Mouse (Mus musculus): ENCODE results near the gene Nup54. TPM values are rescaled to one million over a fixed set of nuclear protein-coding genes. Genes with fewer than 3 reads are reported as not detected.

Gene Nup54
- total RNA-seq, 2 experiments from 2014 or later, result 8.1 to 8.2 TPM

DNA sequence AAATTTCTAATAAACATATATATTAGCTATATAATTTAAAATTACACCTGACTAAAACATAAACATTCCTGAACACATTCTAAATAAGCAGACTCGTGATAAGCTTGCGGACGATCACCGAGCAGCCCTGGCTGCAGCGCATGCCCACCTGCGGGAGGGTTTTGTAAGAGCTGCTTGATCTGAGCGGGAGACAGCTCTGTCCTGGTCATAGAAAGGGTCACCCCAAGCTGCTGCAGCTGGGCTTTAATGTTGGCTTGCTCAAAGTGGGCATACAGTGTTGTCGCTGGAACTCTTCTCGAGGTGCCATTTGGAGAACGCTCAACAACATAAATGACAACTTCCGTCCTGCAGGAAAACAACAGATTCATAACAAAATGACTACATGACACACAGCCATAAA is 10.9 kb downstream of the Nup54 start:
- DNase-seq, result no peak
- intact Hi-C loops (cut with DNase I), result no loop called here

GRCm38 (mm10) chr5:92413982-92414375 is 21.0 kb downstream of the Nup54 start:
- intact Hi-C loops (cut with DNase I), result no loop called here
- DNase-seq, result no peak

DNA sequence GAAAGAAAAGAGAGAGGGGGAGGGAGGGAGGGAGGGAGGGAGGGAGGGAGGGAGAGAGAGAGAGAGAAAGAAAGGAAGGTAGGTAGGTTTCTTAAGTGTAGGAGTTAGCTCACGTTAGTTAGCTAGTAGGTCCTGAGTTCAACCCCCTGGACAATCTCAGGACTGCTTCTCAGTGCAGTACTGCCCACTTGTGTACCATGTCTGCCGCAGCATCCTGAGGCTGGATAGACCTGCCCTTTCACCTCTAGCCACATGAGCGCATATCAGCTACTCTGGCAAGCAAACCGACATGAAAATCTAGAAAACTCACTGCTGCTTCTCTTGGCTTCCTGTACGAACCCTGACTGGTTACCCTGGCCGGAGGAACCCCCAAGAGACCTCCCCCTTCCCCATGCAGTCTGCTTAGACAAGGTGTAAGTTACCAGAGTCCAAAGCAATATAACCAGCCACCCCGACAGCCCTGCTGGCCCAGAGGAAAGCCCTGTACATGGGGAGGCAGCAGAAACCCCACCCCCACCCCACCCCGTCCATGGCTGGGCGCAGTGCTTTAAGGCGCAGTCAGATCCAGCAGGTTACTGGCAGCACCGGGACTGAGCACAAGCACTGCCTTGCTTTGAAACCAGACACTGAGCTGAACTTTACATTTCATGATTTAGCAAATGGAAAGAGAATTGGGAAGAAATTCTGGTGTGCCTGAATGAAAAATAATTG is 21.6 kb downstream of the Nup54 start:
- DNase-seq, result no peak
- intact Hi-C loops (cut with DNase I), result no loop called here

DNA sequence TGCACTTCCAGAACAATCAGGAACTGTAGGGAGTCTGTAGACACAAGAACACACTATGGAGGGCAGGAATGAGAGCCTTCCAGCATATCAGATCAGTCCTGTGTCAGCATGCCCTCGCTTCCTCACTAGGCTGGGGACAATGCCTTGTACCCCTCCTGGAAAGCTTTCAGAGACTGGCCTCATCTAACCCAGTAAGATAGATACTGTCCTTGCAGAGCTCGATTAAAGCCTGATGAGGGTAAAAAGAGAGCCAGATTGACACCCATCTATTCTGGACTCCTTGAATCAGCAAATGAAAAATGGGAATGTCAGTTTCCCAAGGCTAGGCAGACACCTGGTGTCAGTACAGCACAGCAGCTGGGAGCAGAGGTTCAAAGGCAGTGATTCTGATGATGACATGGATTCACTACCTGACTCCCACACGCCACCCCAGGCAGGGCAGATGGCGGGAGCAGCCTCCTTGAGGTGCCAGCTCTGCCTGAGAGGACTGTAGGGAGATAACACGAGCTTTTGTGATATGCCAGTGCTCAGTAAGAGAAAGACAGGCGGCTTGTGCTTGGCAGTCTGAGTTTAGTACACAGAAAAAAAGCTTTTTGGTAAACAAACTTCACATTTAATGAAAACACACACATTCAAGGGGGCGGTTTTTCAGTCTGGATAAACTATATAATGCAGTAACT is 23.4 kb downstream of the Nup54 start:
- no peak for DNase-seq
- intact Hi-C loops (cut with DNase I), result no loop called here

- no peak for DNase-seq
- intact Hi-C loops (cut with DNase I), result no loop called here
Observed at GRCm38 (mm10) chr5:92410486-92410885, 24.5 kb downstream of the Nup54 start.

GRCm38 (mm10) chr5:92409361-92410155 is 25.5 kb downstream of the Nup54 start:
- intact Hi-C loops (cut with DNase I), result loop anchor here (10.0 kb wide), 1 partner anchor 225 kb away; no protein-coding TSS in a partner anchor
- no peak for DNase-seq

- intact Hi-C loops (cut with DNase I), result loop anchor here (10.0 kb wide), 1 partner anchor 220 kb away; no protein-coding TSS in a partner anchor
- DNase-seq, result no peak
Observed at GRCm38 (mm10) chr5:92404400-92404678, 30.7 kb downstream of the Nup54 start.

DNA sequence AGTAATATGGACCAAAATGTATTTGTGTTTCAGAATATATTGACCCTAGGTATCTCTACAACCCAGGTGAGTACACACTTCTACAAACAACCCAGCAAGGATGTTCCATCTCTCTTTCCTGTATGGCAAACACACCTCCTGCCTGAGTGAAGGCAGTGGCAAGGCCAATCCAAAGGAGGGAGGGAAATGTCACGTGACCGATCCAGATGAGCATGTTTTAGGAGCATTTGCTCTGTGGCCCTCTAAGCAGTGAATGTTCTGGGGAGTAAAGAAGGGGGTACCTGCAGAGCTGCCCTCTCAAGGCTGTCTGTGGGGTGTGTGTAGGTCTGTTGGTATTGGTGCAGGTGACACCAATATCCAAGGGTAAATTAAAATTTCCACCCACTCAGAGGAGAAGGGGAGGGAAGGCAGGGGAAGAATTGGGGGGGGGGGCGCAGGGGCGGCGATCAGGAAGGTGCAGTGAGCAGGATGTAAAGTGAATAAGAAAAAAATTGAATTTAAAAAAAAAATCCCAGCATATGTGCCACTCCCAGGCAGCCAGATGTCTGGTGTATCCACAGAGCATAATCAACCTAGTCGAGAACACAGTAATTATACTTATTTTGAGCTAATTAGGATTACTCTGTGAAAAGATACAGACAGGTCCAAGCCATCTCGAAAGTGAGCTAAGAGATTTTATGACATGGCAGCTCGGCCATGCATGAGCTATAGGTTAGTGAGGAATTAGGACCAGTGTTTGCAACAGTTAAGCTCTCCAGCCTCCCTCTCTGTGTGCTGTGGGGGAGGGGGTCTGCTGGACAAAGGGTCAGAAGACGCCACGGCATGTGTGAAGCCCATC is 31.2 kb downstream of the Nup54 start:
- intact Hi-C loops (cut with DNase I), result loop anchor here (10.0 kb wide), 1 partner anchor 219 kb away; no protein-coding TSS in a partner anchor
- no peak for DNase-seq

GRCm38 (mm10) chr5:92402816-92403215 is 32.2 kb downstream of the Nup54 start:
- no peak for DNase-seq
- intact Hi-C loops (cut with DNase I), result loop anchor here (10.0 kb wide), 1 partner anchor 218 kb away; no protein-coding TSS in a partner anchor

DNA sequence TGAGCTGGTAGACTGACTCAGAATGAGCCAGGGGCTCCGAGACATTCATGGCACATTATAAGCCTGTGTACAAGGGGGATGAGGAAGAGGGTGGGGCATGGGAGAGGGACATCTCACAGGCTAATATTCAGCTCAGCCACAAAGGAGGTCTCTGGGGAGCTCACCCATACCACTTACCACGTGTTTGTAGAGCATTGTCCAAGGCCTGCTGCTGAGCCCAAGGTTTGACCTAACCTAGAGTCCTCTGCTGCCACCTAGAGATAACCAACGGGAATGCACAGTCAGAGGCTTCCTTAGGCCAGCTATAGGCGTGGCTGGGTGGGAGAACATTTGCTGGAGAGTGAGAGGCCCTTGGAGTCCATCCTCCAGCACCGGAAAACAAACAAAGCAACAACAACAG is 36.9 kb downstream of the Nup54 start:
- DNase-seq, result peak; percentile 60 to 72
- intact Hi-C loops (cut with DNase I), result loop anchor here (5.0 kb wide), 1 partner anchor 86 kb away; the partner anchor contains the start of gene Sdad1

DNA sequence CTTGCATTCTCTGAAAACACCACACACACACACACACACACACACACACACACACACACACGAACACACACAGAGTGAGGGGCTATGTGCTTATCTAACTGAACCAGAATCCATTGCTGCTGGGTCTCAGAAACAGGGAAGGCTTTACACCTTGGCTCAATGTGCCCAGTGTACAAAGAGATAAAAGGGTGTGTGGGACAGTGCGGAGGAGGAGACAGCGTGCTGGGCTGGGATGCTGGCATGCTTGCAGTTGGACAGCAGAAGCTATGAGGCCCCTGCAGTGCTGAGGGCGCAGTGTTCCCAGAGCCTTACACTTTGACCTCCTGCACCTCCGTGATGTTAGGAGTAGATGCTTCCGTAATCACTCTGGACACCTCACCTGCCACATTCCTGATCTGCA is 38.5 kb downstream of the Nup54 start:
- intact Hi-C loops (cut with DNase I), result loop anchor here (5.0 kb wide), 1 partner anchor 84 kb away; the partner anchor contains the start of gene Sdad1
- no peak for DNase-seq

GRCm38 (mm10) chr5:92395764-92396163 is 39.3 kb downstream of the Nup54 start:
- DNase-seq, result no peak
- intact Hi-C loops (cut with DNase I), result loop anchor here (5.0 kb wide), 1 partner anchor 83 kb away; the partner anchor contains the start of gene Sdad1

- no peak for DNase-seq
- intact Hi-C loops (cut with DNase I), result no loop called here
Observed at GRCm38 (mm10) chr5:92393863-92394262, 41.2 kb downstream of the Nup54 start.

GRCm38 (mm10) chr5:92392542-92392941 is 42.5 kb downstream of the Nup54 start:
- intact Hi-C loops (cut with DNase I), result no loop called here

DNA sequence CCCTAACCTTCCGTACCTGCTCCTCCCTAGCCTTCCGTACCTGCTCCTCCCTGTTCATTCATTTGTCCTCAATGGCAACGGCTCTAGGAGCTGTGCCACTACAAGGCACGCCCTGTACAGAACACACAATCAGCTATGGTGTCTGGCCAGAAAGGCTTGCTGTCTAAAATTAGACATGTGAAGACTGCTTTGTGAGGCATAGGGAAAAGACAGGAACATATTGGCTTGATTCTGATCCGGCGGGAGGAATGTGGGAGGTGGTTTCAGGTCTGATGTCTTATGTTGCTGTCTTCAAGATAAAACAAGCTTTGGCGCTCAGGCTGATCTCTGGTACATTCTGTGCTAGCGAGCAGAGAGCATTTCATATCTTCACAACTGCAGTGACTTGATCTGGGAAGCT is 44.4 kb downstream of the Nup54 start:
- peak in 1 of 2 experiments; percentile 20 for DNase-seq
- intact Hi-C loops (cut with DNase I), result no loop called here

More at GRCm38 (mm10) chr5:92392542-92392941, 42.5 kb downstream of the Nup54 start:
- no peak for DNase-seq

DNA sequence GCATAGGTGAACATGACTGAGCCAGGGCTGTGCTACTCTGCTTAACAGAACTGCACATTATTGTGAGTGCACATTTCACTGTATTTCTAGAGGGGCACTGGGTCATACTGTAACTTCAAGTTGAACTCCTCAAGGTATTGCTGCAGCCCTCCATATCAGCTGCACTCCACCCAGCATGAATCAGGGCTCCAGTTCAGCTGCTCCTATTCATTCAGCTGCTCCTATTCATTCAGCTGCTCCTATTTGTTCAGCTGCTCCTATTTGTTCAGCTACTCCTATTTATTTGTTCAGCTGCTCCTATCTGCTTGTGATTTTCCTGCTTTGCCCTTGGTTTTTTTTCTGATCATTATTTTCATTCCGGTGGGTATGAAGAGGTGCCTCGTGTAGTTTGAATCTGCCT is 45.0 kb downstream of the Nup54 start:
- DNase-seq, result no peak
- intact Hi-C loops (cut with DNase I), result no loop called here

DNA sequence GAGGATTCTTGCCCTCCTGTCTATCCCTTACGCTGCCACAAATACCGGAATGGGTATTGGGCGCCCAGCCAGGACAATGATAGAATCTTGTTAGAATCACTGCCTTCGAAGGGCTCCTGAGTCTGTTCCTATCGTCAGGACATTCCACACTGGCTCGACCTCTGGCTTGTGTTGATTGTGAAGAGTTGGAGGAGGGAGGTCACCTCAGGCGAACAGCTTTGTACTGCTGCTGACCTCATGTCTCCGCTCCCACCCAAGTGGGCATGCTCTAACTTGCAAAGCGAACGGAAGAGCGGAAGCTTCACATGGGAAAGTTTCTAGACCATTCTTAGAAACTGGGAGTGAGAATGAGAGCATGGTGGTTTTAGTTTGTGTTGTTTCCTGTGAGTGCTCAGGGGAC is 47.6 kb downstream of the Nup54 start:
- peak; percentile 50 to 54 for DNase-seq
- intact Hi-C loops (cut with DNase I), result no loop called here

- peak; percentile 23 to 24 for DNase-seq
- intact Hi-C loops (cut with DNase I), result no loop called here
Observed at GRCm38 (mm10) chr5:92386643-92387042, 48.4 kb downstream of the Nup54 start.

GRCm38 (mm10) chr5:92386102-92386501 is 48.9 kb downstream of the Nup54 start:
- intact Hi-C loops (cut with DNase I), result no loop called here
- DNase-seq, result no peak

GRCm38 (mm10) chr5:92384855-92385254 is 50.2 kb downstream of the Nup54 start:
- DNase-seq, result no peak
- intact Hi-C loops (cut with DNase I), result no loop called here
